Mouse (Mus musculus) left cerebral cortex, postnatal 14 days (tissue): ENCODE measurements at regions not wholly inside any gene's neighbourhood (a gene's known extent, or its start where the extent isn't known, plus 50 kb on each side); places are given as distances from the start of the nearest gene placed in this dataset.

ENCODE experiments used
- DNase-seq, 2 experiments: peaks; one replicate each; pipeline ENCODE4 v3.0.0; 2021 to 2022; ENCODE audit warnings: low spot score in 2 of 2, mixed read lengths in 1 of 2
- intact Hi-C: fragments of 180-260 bp; cut with DNase I; formaldehyde crosslinking; loops from one replicate; pipeline ENCODE4 v1.15.1; 2025

DNA sequence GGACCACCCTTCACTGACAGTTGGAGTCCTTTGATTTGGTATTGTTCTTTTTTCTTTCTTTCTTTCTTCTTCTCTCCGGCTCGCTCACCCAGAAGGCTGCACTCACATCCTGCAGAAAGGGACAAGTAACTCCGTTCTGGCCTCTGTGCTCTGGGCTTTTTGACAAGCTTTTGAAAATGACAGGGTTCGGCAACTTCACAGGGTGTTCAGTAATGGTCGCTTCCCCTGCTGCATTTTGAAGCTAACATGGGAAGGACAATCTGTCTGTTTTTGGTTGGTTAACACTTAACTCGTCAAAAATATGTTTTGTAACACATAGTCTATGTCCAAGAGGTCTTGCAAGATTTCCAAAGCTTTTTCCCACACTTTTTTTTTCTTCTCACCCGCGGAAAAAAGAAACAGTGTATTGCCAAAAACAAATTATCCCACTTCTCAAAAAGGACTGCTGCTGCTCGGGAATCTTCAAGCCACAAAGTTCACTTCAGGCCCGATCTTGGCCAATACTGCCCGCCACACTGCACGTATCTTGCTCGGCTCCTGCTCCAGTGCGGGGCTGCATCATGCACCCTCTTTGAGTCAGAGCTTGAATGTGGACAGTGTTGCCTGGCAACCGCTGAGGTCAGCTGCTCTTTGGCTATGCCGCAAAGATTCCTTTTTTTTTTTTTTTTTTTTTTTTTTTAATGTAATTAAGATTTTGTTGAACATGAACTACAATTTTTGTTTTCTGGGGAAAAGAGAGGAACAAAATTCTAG lies 209.4 kb upstream of the Inhba start:
- DNase-seq, result peak; percentile 11 to 14
- intact Hi-C loops, result no loop called here

DNA sequence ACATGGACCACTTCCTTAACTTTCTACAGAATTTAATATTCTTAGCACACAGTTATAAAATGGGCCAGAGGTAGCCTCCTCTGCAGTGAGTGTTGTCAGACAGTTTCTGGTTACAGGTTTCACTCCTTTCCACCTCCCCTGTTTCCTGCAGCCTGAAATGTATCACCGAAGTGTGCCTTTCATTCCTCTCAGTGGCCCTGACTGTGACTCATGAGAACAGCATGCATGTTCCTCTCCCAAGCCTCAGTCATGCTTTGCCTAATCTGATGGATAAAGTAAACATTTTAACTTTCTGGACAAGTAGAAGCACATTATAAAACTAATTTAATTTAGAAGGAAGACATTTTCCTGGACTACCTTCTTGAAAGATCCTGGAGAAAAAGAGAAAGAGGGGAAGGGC lies 207.7 kb upstream of the Inhba start:
- intact Hi-C loops, result no loop called here
- DNase-seq, result no peak

DNA sequence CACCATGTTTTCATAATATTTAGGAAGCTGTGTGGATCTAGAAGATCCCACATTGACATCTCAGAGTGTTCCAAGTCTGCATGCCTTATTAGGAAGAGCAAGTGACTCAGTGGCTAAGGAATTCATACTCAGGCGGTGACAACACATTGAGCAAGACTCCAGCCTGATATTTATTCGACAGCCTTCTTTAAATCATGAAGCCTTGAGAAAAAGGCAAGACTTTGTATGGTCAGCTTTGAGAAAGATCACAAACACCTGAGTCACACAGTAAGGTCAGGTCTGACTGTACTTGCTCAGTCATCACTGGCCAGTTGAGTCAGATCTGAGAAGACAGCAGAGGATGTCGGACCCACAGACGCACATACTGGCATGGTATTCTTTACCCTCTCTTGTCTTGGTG lies 204.7 kb upstream of the Inhba start:
- intact Hi-C loops, result no loop called here
- no peak for DNase-seq

DNA sequence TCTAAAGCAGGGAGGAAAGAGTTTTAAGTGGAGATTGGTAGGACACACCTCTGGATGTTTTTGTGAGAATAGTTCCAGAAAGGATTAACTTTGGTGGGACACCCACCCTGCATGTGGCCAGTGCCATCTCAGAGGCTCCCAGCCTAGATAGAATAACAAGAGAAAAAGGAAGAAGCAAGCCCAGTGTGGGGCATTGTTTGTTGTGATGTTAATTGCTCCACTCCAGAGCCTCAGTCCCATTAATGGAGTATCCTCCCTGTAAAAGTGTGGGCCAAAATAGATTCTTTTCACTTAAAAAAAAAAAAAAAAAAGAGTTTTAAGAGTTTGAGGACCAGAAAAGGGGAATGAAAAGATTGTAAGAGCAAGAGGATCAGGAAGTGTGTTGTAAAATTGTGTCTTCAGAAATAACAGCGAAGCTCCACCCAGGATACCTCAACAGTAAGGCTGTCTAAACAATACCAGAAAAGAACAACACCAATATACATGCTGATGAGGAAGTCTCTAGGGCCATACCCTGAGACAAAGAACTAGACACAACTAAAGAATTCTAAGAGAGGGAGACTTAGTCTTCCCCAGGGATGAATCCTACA lies 189.3 kb upstream of the Inhba start:
- intact Hi-C loops, result no loop called here
- no peak for DNase-seq

- no peak for DNase-seq
- intact Hi-C loops, result no loop called here
These were observed 165.8 kb upstream of the Inhba start for GRCm38 (mm10) chr13:15845806-15846205.

- intact Hi-C loops, result no loop called here
- DNase-seq, result no peak
These were observed 163.6 kb upstream of the Inhba start for GRCm38 (mm10) chr13:15848017-15848416.

DNA sequence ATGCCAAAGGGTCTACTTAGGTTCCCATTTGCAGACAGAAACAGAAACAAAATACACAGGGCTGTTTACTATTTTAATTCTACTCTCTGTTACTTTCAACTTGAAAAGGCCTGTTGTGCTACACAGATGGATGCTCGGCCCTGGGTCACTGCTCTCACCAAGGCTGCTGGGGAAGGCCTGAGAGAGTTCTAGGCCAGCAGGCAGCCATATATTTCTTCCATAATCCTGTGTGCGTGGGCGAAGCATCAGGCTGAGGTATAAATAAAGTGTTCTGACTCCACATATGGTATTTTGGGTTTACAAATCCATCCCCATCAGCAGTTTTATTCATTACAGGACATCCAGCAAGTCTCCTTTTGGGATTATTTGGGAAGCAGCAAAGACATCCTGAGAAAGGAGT lies 162.5 kb upstream of the Inhba start:
- DNase-seq, result peak; percentile 5 to 13
- intact Hi-C loops, result no loop called here

DNA sequence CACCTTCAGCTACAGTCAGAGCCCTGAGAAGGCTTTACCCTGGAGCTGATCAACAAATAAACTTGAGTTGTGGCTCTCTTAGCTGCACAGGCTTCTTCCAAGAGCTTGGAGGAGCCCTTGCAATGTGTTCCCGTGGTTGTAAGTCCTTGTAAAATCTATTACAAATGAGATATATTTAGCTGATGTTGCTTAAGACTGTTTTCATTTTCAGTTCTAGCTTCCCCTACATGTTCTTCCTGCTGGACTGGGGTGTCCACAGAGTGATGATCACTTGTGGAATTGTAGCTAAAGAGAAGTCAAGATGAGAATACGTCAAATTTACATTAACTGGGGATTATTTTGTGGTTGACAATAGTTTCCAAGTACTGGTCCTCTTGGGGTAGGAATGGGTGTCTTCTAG lies 161.3 kb upstream of the Inhba start:
- intact Hi-C loops, result no loop called here

DNA sequence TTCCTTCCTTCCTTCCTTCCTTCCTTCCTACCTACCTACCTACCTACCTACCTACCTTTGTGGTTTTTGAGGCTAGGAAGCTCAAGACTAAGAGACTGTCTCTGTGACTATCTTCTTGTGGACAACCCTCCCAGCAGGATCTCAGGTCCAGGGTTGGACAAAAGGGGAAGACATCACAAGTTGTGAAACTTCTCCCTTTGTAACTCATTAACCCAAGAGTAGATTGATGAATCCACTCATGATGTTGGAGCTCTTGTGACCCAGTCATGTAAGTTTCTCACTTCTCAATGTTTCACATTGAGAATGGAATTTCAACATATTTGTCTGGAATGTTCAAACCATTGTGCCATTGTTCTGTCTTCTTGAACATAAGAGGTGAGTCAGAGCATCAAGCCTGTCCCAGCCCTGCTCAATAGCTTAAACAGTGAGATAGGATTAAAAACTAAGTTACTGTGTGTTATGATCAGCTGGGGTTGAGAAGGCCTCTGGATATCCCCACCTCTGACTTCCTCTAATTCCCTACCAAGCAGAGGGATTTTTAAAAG lies 158.6 kb upstream of the Inhba start:
- intact Hi-C loops, result no loop called here
- DNase-seq, result no peak

More for the DNA sequence above, 161.3 kb upstream of the Inhba start:
- DNase-seq, result no peak

DNA sequence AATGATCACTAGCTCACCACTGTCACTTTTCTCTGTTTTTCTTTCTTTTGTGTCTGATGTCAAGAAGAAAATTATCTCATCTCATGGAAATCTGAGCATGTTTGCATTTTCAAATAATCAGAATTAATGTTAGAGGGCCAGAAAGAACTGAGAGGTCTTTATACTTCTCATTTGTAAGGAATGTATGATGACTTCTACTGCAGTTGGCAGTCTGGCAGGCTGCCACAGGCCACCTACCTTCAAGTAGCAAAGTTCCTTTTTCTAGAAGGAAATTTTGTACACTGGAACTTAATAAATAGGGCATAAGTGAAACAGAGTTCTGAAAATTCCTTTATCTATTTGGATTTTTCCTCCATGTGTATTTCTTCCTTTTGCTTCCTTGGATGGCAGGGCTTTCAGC lies 148.7 kb upstream of the Inhba start:
- no peak for DNase-seq
- intact Hi-C loops, result no loop called here

GRCm38 (mm10) chr13:15863344-15863743 lies 148.3 kb upstream of the Inhba start:
- no peak for DNase-seq
- intact Hi-C loops, result no loop called here

GRCm38 (mm10) chr13:15867046-15867561 lies 144.5 kb upstream of the Inhba start:
- DNase-seq, result no peak
- intact Hi-C loops, result no loop called here

- no peak for DNase-seq
- intact Hi-C loops, result no loop called here
These were observed 134.0 kb upstream of the Inhba start for GRCm38 (mm10) chr13:15877606-15878005.

GRCm38 (mm10) chr13:15879576-15879975 lies 132.1 kb upstream of the Inhba start:
- no peak for DNase-seq
- intact Hi-C loops, result no loop called here

GRCm38 (mm10) chr13:15890794-15891193 lies 120.9 kb upstream of the Inhba start:
- intact Hi-C loops, result no loop called here
- DNase-seq, result no peak

DNA sequence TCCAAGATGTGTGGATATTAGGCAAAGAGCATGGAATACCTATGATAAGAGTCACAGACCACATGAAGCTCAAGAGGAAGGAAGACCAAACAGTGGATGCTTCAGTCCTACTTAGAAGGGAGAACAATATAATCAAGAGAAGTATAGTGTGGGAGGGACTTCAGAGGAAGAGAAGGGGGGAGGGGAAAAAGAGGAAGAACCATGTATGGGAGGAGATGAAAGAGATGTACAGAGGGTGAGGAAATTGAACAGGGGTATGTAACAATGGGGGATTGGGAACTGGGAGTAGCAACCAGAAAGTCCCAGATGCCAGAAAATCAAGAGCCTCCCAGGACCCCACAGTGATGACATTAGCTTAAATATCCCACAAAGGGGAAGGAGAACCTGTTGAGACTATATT lies 120.2 kb upstream of the Inhba start:
- intact Hi-C loops, result no loop called here
- DNase-seq, result no peak

GRCm38 (mm10) chr13:15898201-15898600 lies 113.5 kb upstream of the Inhba start:
- DNase-seq, result no peak
- intact Hi-C loops, result no loop called here

GRCm38 (mm10) chr13:15901710-15902675 lies 109.7 kb upstream of the Inhba start:
- DNase-seq, result no peak
- intact Hi-C loops, result no loop called here

GRCm38 (mm10) chr13:15907806-15908205 lies 103.8 kb upstream of the Inhba start:
- DNase-seq, result no peak
- intact Hi-C loops, result no loop called here

- intact Hi-C loops, result no loop called here
These were observed 101.1 kb upstream of the Inhba start for GRCm38 (mm10) chr13:15910578-15910977.

More at GRCm38 (mm10) chr13:15910578-15910977, 101.1 kb upstream of the Inhba start:
- DNase-seq, result no peak
